Mouse (Mus musculus) lung, postnatal 0 days (tissue): ENCODE measurements around the gene Fbxl19. TPM values are rescaled to one million over a fixed set of nuclear protein-coding genes. Genes with fewer than 3 reads are reported as not detected.
A peak's percentile ranks its signal among the peaks of the same experiment; 100 is the strongest.

ENCODE experiments used
- ATAC-seq: fragments of 200-750 bp; cut with Nextera tagmentation; 2 replicates; pipeline ENCODE4 v1.8.0; 2017; ENCODE audit warnings: moderate library complexity
- DNase-seq: peaks from one replicate; pipeline ENCODE4 v3.0.0-alpha.2; 2016; ENCODE audit warnings: low spot score
- H3K27ac ChIP-seq: fragments of 300-500 bp; sonication (generic); 2 replicates; pipeline ENCODE4 v1.5.1; 2014; ENCODE audit warnings: antibody characterized with exemption, mild to moderate bottlenecking, low read length, mixed read lengths
- H3K27me3 ChIP-seq: fragments of 300-500 bp; sonication (generic); replicated peaks from 2 replicates; pipeline ENCODE4 v1.6.1; 2014; ENCODE audit warnings: low read length, mixed read lengths; ENCODE audit not compliant: insufficient read depth
- H3K36me3 ChIP-seq: fragments of 300-500 bp; sonication (generic); 2 replicates; pipeline ENCODE4 v1.6.1; 2014; ENCODE audit warnings: low read length, mixed read lengths; ENCODE audit not compliant: insufficient read depth
- H3K4me1 ChIP-seq: fragments of 300-500 bp; sonication (generic); 2 replicates; pipeline ENCODE4 v1.6.1; 2014; ENCODE audit warnings: antibody characterized with exemption, low read depth, low read length, mixed read lengths; ENCODE audit not compliant: insufficient read depth
- H3K4me2 ChIP-seq: fragments of 300-500 bp; sonication (generic); replicated peaks from 2 replicates; pipeline ENCODE4 v1.6.1; 2014; ENCODE audit warnings: low read depth, mild to moderate bottlenecking, low read length, moderate library complexity, mixed read lengths
- H3K4me3 ChIP-seq: fragments of 300-500 bp; sonication (generic); 2 replicates; pipeline ENCODE4 v1.5.1; 2014; ENCODE audit warnings: low read depth, low read length
- H3K9ac ChIP-seq: fragments of 300-500 bp; sonication (generic); replicated peaks from 2 replicates; pipeline ENCODE4 v1.6.1; 2014; ENCODE audit warnings: low read depth, mild to moderate bottlenecking
- H3K9me3 ChIP-seq: fragments of 300-500 bp; sonication (generic); 2 replicates; pipeline ENCODE4 v1.6.1; 2016; ENCODE audit warnings: low read length, mixed read lengths
- CTCF ChIP-seq: IDR thresholded peaks from 2 replicates; pipeline ENCODE4 v1.5.1; 2016; ENCODE audit warnings: antibody characterized with exemption, mild to moderate bottlenecking
- EP300 ChIP-seq: IDR thresholded peaks from 2 replicates; pipeline ENCODE4 v1.6.1; 2016; ENCODE audit warnings: antibody characterized with exemption, mild to moderate bottlenecking, control low read depth
- WGBS: fragments of 180-500 bp; shearing (Covaris S2); extraction: QIAGEN DNeasy Blood & Tissue Kit; methylation state at CpG from one replicate; pipeline ENCODE4 v1.1.7; 2014; 5-methylcytosine and 5-hydroxymethylcytosine counted together
- microRNA counts: library from miRNA; unstranded; fragments of <30 nt; microRNA quantifications from one replicate; lab custom pipeline; 2015
- microRNA-seq: library from miRNA; unstranded; fragments of <30 nt; microRNA quantifications from one replicate; pipeline ENCODE4, GENCODE M21; 2016
- polyA plus RNA-seq: library from polyadenylated mRNA; unstranded; fragments of >200 nt; fragmentation: Nextera tagmentation; extraction: Ambion mirVana; gene quantifications from 2 replicates; pipeline ENCODE4 v1.2.1, GENCODE M21; 2015

Gene Fbxl19
- polyA plus RNA-seq, 1 experiment from 2014 or later, result 1.6 TPM

- 44% methylated on average over 19 of the region's 19 CpGs for WGBS
- ATAC-seq, result peak; percentile 55
- Histone ChIP-seq H3K9ac (no peak overlapping the region), H3K4me2 (peak overlapping the region; percentile 11; the same call in 1 of the 2 replicates), H3K9me3 (no peaks in the 10 kb centered on the region), H3K4me1 (no peaks in the 10 kb centered on the region), H3K27me3 (no peaks in the 10 kb centered on the region), H3K27ac (peak overlapping the region; percentile 32), H3K4me3 (no peak overlapping the region), H3K36me3 (no peaks in the 10 kb centered on the region)
- peak; percentile 48 for DNase-seq
- TF ChIP-seq EP300 (no peak), CTCF (no peak)
Observed at GRCm38 (mm10) chr7:127814241-127814921, 70.0 kb downstream of the Fbxl19 start.

DNA sequence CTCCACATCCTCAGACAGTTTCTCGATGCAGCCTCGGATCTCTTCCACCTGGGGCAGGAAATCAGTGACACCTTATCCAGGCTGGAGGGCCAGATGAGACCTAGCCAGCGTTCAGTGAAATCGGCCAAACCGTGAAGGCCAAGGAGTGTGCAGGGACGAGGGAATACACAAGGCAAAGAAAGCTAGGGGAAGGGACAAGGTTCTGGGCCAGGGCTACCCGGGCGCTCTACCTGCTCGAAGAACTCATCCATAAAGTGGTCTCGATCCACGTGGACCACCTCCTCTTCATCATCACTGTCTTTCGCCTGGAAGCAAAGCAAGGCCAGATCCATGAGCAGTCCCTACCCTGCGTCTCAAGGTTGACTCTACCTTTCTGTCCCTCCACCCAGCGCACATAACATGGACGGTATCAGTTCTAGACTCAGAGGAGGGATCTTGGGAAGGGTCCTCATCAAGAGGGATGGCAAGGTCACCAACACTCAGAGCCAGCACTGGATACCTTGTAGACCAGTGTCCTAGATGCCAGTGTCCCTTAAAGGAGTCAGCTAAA lies 70.8 kb downstream of the Fbxl19 start:
- DNase-seq, result no peak

DNA sequence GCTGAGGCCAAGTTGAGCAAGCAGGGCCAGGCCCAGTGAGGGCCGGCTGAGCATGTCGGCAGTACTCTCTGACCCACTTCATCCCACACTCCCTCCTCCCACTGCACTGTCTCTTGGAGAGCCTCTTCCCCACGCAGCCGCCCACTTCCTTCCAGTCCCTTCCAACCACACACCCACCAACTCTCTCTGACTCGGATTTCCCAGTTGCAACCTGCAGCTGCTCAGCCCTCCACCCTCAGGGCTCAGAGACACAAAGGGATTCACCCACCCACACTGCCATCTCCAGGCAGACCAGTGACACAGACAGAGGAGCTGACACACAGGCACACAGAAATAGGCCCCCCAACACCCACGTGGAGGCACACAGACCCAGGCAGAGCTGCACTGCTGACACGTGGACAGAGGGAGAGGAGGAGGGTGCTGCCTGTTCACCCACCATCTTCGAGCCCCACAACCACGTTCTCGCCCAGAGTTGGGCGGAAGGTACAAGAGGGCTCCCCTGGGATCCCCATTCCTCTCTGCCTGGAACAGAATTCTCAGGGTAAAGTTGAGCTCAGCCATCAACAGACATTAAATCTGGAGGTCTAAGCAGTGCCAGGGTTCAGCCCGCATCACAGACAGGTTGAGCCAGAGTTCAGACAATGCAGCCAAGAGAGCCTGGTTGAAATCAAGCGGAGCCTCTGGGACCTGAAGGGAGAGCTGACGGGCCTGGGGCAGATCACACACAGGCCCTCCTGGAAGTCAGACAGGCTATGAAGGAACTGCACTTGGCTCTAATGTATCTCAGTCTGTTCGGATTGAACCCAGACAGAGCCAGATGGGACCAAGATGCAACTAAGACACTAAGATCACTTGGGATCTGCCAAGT lies 71.8 kb downstream of the Fbxl19 start:
- Histone ChIP-seq H3K4me1 (no peaks in the 10 kb centered on the region), H3K36me3 (no peaks in the 10 kb centered on the region), H3K27me3 (no peaks in the 10 kb centered on the region), H3K27ac (no peak overlapping the region), H3K9ac (no peak overlapping the region), H3K9me3 (no peaks in the 10 kb centered on the region), H3K4me3 (no peak overlapping the region), H3K4me2 (no peak overlapping the region)
- TF ChIP-seq EP300 (no peak), CTCF (peak; percentile 77)
- ATAC-seq, result peak; percentile 86
- 54% methylated on average over 14 of the region's 15 CpGs for WGBS
- peak; percentile 68 for DNase-seq

More for the DNA sequence above, 70.8 kb downstream of the Fbxl19 start:
- H3K9ac ChIP-seq, result no peak overlapping the region
- H3K4me2 ChIP-seq, result no peak overlapping the region
- H3K27me3 ChIP-seq, result no peaks in the 10 kb centered on the region
- TF ChIP-seq EP300, result no peak
- TF ChIP-seq CTCF, result no peak
- H3K9me3 ChIP-seq, result no peaks in the 10 kb centered on the region
- H3K27ac ChIP-seq, result 0 out of 2 replicates have a peak overlapping the region, but pooled peaks have one; percentile 21
- no peak overlapping the region for H3K4me3 ChIP-seq
- ATAC-seq, result no peak
- H3K4me1 ChIP-seq, result no peaks in the 10 kb centered on the region
- H3K36me3 ChIP-seq, result no peaks in the 10 kb centered on the region
- 81% methylated on average over 15 of the region's 15 CpGs for WGBS

- WGBS, result 78% methylated on average over 7 of the region's 7 CpGs
- ATAC-seq (no peak), DNase-seq (no peak)
- Histone ChIP-seq H3K4me1 (no peaks in the 10 kb centered on the region), H3K4me3 (no peak overlapping the region), H3K27me3 (no peaks in the 10 kb centered on the region), H3K9ac (no peak overlapping the region), H3K27ac (no peak overlapping the region), H3K9me3 (no peaks in the 10 kb centered on the region), H3K4me2 (no peak overlapping the region), H3K36me3 (no peaks in the 10 kb centered on the region)
- TF ChIP-seq CTCF (no peak), EP300 (no peak)
Observed at GRCm38 (mm10) chr7:127817053-127817452, 72.7 kb downstream of the Fbxl19 start.

- TF ChIP-seq CTCF, result no peak
- TF ChIP-seq EP300, result no peak
- Histone ChIP-seq H3K27ac (no peak overlapping the region), H3K27me3 (no peaks in the 10 kb centered on the region), H3K36me3 (no peaks in the 10 kb centered on the region), H3K9ac (no peak overlapping the region), H3K4me1 (no peaks in the 10 kb centered on the region), H3K4me3 (no peak overlapping the region), H3K4me2 (no peak overlapping the region), H3K9me3 (no peaks in the 10 kb centered on the region)
- WGBS, result 80% methylated on average over 5 of the region's 5 CpGs
- ATAC-seq (no peak), DNase-seq (no peak)
Observed at GRCm38 (mm10) chr7:127817776-127818175, 73.4 kb downstream of the Fbxl19 start.

MicroRNAs within 50 kb of the gene (microRNA counts, 519-probe panel; counts per million panel counts)
- microRNA mmu-miR-762 (lab: Ali Mortazavi, UCI), result not detected

Small RNAs within 50 kb of the gene (microRNA-seq; reads per million reads assigned to microRNA genes)
- not detected for gene Mir762

Other genes starting within 250 kb of the Fbxl19 start
- gene Srcap, start 232.6 kb upstream of the Fbxl19 start, polyA plus RNA-seq, result 19.2 and 19.3 TPM in 2 replicates
- 9.3 and 10.3 TPM in 2 replicates for gene Gm42715, start 225.0 kb upstream of the Fbxl19 start, polyA plus RNA-seq
- gene Tmem265, start 183.2 kb upstream of the Fbxl19 start, polyA plus RNA-seq, result 5.4 and 6.1 TPM in 2 replicates
- gene Phkg2, start 171.2 kb upstream of the Fbxl19 start, polyA plus RNA-seq, result 31.7 and 34.4 TPM in 2 replicates
- gene Ccdc189, start 155.9 kb upstream of the Fbxl19 start, polyA plus RNA-seq, result 28.8 and 29.5 TPM in 2 replicates
- gene Rnf40, start 155.8 kb upstream of the Fbxl19 start, polyA plus RNA-seq, result 25.9 and 27.1 TPM in 2 replicates
- gene Zfp629, start 128.7 kb upstream of the Fbxl19 start, polyA plus RNA-seq, result 5.2 and 6.0 TPM in 2 replicates
- gene Bcl7c, start 35.6 kb upstream of the Fbxl19 start, polyA plus RNA-seq, result 34.1 TPM in 2 replicates
- gene Ctf1, start 31.8 kb upstream of the Fbxl19 start, polyA plus RNA-seq, result 9.9 and 10.4 TPM in 2 replicates
- gene Ctf2, start 12.4 kb upstream of the Fbxl19 start, polyA plus RNA-seq, result 0.07 and 0.08 TPM in 2 replicates
- gene Orai3, start 25.3 kb downstream of the Fbxl19 start, polyA plus RNA-seq, result 38.5 and 42.8 TPM in 2 replicates
- 10.5 and 11.0 TPM in 2 replicates for gene Setd1a, start 32.1 kb downstream of the Fbxl19 start, polyA plus RNA-seq
- gene Gm49388, start 41.1 kb downstream of the Fbxl19 start, polyA plus RNA-seq, result not detected in 2 replicates
- 52.8 and 55.8 TPM in 2 replicates for gene Hsd3b7, start 56.1 kb downstream of the Fbxl19 start, polyA plus RNA-seq
- gene Stx4a, start 79.8 kb downstream of the Fbxl19 start, polyA plus RNA-seq, result 41.3 and 49.2 TPM in 2 replicates
- 0.74 and 0.94 TPM in 2 replicates for gene Stx1b, start 80.0 kb downstream of the Fbxl19 start, polyA plus RNA-seq
- 6.3 and 6.8 TPM in 2 replicates for gene Zfp646, start 131.7 kb downstream of the Fbxl19 start, polyA plus RNA-seq
- 9.4 and 10.0 TPM in 2 replicates for gene Zfp668, start 132.3 kb downstream of the Fbxl19 start, polyA plus RNA-seq
- gene Prss53, start 146.4 kb downstream of the Fbxl19 start, polyA plus RNA-seq, result 0.56 and 0.76 TPM in 2 replicates
- not detected in 2 replicates for gene Gm21974, start 150.9 kb downstream of the Fbxl19 start, polyA plus RNA-seq
- gene Vkorc1, start 151.1 kb downstream of the Fbxl19 start, polyA plus RNA-seq, result 134 TPM in 2 replicates
- gene Bckdk, start 159.5 kb downstream of the Fbxl19 start, polyA plus RNA-seq, result 74.4 and 81.2 TPM in 2 replicates
- gene Kat8, start 168.0 kb downstream of the Fbxl19 start, polyA plus RNA-seq, result 21.1 TPM in 2 replicates
- 141 and 152 TPM in 2 replicates for gene Prss8, start 185.6 kb downstream of the Fbxl19 start, polyA plus RNA-seq
- 9.2 and 10.0 TPM in 2 replicates for gene Prss36, start 202.2 kb downstream of the Fbxl19 start, polyA plus RNA-seq
- 139 and 147 TPM in 2 replicates for gene Fus, start 222.9 kb downstream of the Fbxl19 start, polyA plus RNA-seq
- 33.7 and 35.3 TPM in 2 replicates for gene Pycard, start 249.3 kb downstream of the Fbxl19 start, polyA plus RNA-seq